Mouse (Mus musculus): ENCODE results near the gene Akap1. TPM values are rescaled to one million over a fixed set of nuclear protein-coding genes. Genes with fewer than 3 reads are reported as not detected.

Akap1 gene
- polyA plus RNA-seq, 1 experiment from 2014 or later: 24.3 TPM

DNA sequence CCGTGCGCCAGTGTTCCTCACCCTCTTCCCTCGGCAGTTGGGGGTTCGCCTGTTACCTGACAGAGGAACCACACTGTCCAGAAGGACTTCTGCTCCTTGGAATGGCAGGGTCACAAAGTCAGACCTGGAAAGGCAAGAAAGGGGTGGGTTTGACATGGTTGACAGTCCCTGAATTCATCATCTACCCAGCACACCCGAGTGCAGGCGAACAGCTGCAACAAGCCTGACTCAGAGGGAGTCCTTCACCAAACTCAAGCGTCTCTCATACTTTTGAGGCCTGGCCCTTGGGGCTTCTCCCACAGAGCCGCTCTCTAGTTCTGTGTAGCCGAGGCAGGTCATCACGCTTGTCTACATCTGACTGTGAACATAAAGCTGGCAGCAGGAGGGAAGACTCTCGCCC is 29.8 kb downstream of the Akap1 start:
- no peak overlapping the region for H3K4me2 ChIP-seq (replicated peaks; ENCODE audit: low read depth, low read length)
- H3K9me3 ChIP-seq (ENCODE audit: low read length): no peaks in the 10 kb centered on the region
- H3K4me3 ChIP-seq (ENCODE audit: low read length): no peak overlapping the region
- no peaks in the 10 kb centered on the region for H3K4me1 ChIP-seq (ENCODE audit: insufficient read depth, low read length)
- H3K27me3 ChIP-seq (ENCODE audit: insufficient read depth, low read length): no peaks in the 10 kb centered on the region
- no peak overlapping the region for H3K9ac ChIP-seq (replicated peaks; ENCODE audit: low read length)
- ATAC-seq (ENCODE audit: low FRiP score, low TSS enrichment): no peak
- 89% methylated on average over 11 of the region's 11 CpGs for WGBS
- H3K36me3 ChIP-seq (ENCODE audit: insufficient read depth, low read length): peaks cover 43% of the 10 kb centered on the region
- no peak overlapping the region for H3K27ac ChIP-seq (ENCODE audit: low read length)

DNA sequence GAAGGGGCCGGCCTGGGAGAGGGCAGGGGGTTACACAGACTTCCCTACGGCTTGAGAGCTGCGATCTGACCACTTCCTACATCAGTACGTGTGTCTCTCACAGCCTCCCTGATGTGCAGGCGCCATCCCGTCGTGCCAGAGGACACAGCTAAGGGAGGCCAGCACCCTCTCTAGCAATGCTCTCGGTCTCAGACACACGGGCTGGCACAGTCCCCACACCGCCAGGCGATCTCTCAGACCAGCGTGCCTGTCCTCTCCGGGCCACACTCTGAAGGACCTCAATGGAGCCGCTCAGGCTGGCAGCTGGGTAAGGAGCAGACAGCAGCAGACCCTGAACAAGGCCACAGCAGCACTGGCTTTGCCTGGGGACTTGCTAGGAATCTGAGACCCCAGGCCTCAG is 30.3 kb downstream of the Akap1 start:
- Histone ChIP-seq H3K9ac (replicated peaks; ENCODE audit: low read length) (no peak overlapping the region), H3K4me2 (replicated peaks; ENCODE audit: low read depth, low read length) (no peak overlapping the region), H3K27ac (ENCODE audit: low read length) (no peak overlapping the region), H3K36me3 (ENCODE audit: insufficient read depth, low read length) (peaks cover 44% of the 10 kb centered on the region), H3K9me3 (ENCODE audit: low read length) (no peaks in the 10 kb centered on the region), H3K4me3 (ENCODE audit: low read length) (no peak overlapping the region), H3K4me1 (ENCODE audit: insufficient read depth, low read length) (no peaks in the 10 kb centered on the region), H3K27me3 (ENCODE audit: insufficient read depth, low read length) (no peaks in the 10 kb centered on the region)
- no peak for ATAC-seq (ENCODE audit: low FRiP score, low TSS enrichment)
- 88% methylated on average over 14 of the region's 14 CpGs for WGBS

DNA sequence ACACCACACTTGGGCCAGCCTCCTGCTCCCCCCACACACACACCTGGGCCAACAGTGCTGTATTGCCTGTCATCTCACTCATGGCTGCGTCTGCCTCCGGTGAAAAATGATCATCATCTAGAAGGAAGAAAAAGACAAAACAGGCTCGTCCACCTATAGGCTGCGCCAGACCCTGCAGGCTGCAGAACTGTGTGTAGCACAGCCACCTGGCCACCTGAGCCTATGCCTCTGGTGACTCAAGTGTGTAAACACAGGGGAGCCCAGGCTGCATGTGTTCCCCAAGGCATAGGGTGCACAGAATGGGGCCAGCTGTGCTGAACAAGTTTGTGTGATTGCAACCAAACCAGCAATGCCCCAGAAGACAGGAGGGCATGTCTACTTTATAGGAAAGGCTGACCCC is 31.3 kb downstream of the Akap1 start:
- Histone ChIP-seq H3K4me2 (replicated peaks; ENCODE audit: low read depth, low read length) (no peak overlapping the region), H3K27me3 (ENCODE audit: insufficient read depth, low read length) (no peaks in the 10 kb centered on the region), H3K27ac (ENCODE audit: low read length) (no peak overlapping the region), H3K9me3 (ENCODE audit: low read length) (no peaks in the 10 kb centered on the region), H3K9ac (replicated peaks; ENCODE audit: low read length) (no peak overlapping the region), H3K4me3 (ENCODE audit: low read length) (no peak overlapping the region), H3K4me1 (ENCODE audit: insufficient read depth, low read length) (no peaks in the 10 kb centered on the region), H3K36me3 (ENCODE audit: insufficient read depth, low read length) (peaks cover 44% of the 10 kb centered on the region)
- WGBS: 85% methylated on average over 4 of the region's 4 CpGs
- no peak for ATAC-seq (ENCODE audit: low FRiP score, low TSS enrichment)

DNA sequence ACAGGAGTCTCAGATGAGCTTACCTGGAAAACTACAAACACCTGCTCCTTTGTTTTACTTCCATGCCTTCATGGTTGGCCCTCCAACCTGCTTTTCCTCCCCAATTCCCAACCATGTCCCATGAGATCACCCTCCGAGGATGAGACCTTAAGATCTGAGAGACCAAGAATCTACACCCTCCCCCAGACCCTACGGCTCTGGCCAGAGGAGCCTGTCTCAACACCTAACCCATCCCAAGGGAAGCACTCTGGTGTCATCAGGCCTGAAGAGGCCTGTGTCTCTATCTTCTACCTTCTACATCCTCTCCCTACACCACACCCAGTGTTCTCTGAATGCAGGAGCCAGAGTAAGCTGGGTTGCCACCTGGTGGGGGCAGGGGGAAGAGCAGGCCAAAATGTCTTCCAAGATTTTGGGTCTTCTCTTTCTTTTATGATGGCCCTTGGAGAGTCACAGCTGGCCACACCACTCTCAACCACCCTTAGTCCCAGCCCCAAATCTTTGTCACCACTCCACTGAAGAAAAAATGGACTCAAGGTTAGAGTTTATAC is 34.1 kb downstream of the Akap1 start:
- H3K4me2 ChIP-seq (replicated peaks; ENCODE audit: low read depth, low read length): no peak overlapping the region
- ATAC-seq (ENCODE audit: low FRiP score, low TSS enrichment): no peak
- H3K27ac ChIP-seq (ENCODE audit: low read length): no peak overlapping the region
- no peaks in the 10 kb centered on the region for H3K9me3 ChIP-seq (ENCODE audit: low read length)
- H3K4me1 ChIP-seq (ENCODE audit: insufficient read depth, low read length): no peaks in the 10 kb centered on the region
- no peak overlapping the region for H3K9ac ChIP-seq (replicated peaks; ENCODE audit: low read length)
- H3K4me3 ChIP-seq (ENCODE audit: low read length): no peak overlapping the region
- WGBS: 95% methylated on average over 2 of the region's 2 CpGs
- H3K36me3 ChIP-seq (ENCODE audit: insufficient read depth, low read length): peaks cover 41% of the 10 kb centered on the region
- H3K27me3 ChIP-seq (ENCODE audit: insufficient read depth, low read length): no peaks in the 10 kb centered on the region

DNA sequence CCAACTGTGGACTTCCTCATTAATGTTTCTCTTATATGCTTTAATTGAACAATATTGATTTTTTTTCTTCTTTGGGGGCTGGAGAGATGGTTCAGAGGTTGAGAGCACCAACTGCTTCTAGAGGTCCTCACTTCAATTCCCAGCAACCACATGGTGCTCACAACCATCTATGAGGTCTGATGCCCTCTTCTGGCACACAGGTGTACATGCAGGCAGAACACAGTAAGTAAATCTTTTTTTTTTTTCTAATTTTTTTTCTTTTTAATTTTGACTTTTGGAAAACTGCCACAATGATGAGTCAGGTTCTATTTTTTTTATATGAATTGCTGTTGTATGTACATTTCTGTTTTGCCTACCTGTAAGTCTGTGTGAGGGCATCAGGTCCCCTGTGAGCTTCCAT is 35.9 kb downstream of the Akap1 start:
- Histone ChIP-seq H3K4me2 (replicated peaks; ENCODE audit: low read depth, low read length) (no peak overlapping the region), H3K9ac (replicated peaks; ENCODE audit: low read length) (no peak overlapping the region), H3K4me3 (ENCODE audit: low read length) (no peak overlapping the region), H3K4me1 (ENCODE audit: insufficient read depth, low read length) (no peaks in the 10 kb centered on the region), H3K27me3 (ENCODE audit: insufficient read depth, low read length) (no peaks in the 10 kb centered on the region), H3K9me3 (ENCODE audit: low read length) (no peaks in the 10 kb centered on the region), H3K36me3 (ENCODE audit: insufficient read depth, low read length) (peaks cover 26% of the 10 kb centered on the region), H3K27ac (ENCODE audit: low read length) (no peak overlapping the region)
- ATAC-seq (ENCODE audit: low FRiP score, low TSS enrichment): no peak

DNA sequence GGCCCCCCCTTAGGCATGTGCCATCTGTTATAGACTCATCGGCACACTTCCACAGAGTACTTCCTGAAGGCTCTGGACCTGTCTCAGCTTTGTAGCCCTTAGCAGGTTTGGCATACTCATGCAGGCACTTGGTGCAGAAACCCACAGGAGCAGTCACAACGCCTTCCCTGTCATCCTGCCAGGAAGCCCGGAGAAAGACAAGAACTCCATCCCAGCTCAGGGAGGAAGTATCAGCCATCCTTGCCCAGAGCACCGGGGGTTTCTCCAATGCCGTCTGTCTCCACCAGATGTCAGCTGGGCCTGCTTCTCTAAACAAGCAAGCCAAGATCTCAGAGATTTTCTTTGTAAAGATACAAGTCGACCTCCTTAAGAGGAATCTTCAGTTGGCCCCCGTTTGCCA is 38.5 kb downstream of the Akap1 start:
- H3K4me1 ChIP-seq (ENCODE audit: insufficient read depth, low read length): peaks cover 13% of the 10 kb centered on the region
- 0 out of 2 replicates have a peak, but pooled peaks cover 4% of the 10 kb centered on the region for H3K27me3 ChIP-seq (ENCODE audit: insufficient read depth, low read length)
- H3K9ac ChIP-seq (replicated peaks; ENCODE audit: low read length): no peak overlapping the region
- H3K27ac ChIP-seq (ENCODE audit: low read length): no peak overlapping the region
- H3K36me3 ChIP-seq (ENCODE audit: insufficient read depth, low read length): peaks cover 10% of the 10 kb centered on the region
- H3K4me3 ChIP-seq (ENCODE audit: low read length): no peak overlapping the region
- no peak overlapping the region for H3K4me2 ChIP-seq (replicated peaks; ENCODE audit: low read depth, low read length)
- ATAC-seq (ENCODE audit: low FRiP score, low TSS enrichment): no peak
- WGBS: 40% methylated on average over 7 of the region's 7 CpGs
- H3K9me3 ChIP-seq (ENCODE audit: low read length): no peaks in the 10 kb centered on the region

DNA sequence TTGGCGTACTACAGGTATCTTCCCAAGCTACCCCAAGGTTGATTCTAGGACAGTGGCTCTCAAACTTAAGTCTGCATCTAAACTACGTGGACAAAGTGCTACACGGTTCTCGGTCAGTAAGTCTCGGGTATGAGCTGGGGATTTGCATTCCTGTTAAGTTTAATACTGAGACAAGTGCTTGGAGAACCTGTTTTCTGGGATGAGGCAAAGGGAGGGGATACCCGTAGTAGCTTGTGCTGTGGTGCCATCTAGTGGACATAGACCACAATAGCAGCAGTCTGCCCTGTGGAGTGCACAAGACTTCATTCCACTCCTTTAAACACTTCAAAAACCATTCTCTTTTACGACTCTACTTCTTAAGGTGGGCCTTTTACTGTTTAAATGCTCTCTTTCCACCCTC is 41.4 kb downstream of the Akap1 start:
- no peaks in the 10 kb centered on the region for H3K36me3 ChIP-seq (ENCODE audit: insufficient read depth, low read length)
- no peak overlapping the region for H3K27ac ChIP-seq (ENCODE audit: low read length)
- peak; percentile 36; the same call in 1 of the 2 replicates for ATAC-seq (ENCODE audit: low FRiP score, low TSS enrichment)
- H3K4me2 ChIP-seq (replicated peaks; ENCODE audit: low read depth, low read length): peak overlapping the region; percentile 63
- H3K27me3 ChIP-seq (ENCODE audit: insufficient read depth, low read length): 0 out of 2 replicates have a peak, but pooled peaks cover 4% of the 10 kb centered on the region
- H3K4me1 ChIP-seq (ENCODE audit: insufficient read depth, low read length): peaks cover 22% of the 10 kb centered on the region
- H3K4me3 ChIP-seq (ENCODE audit: low read length): peak overlapping the region; percentile 31
- H3K9me3 ChIP-seq (ENCODE audit: low read length): no peaks in the 10 kb centered on the region
- 2% methylated on average over 7 of the region's 7 CpGs for WGBS
- H3K9ac ChIP-seq (replicated peaks; ENCODE audit: low read length): no peak overlapping the region

DNA sequence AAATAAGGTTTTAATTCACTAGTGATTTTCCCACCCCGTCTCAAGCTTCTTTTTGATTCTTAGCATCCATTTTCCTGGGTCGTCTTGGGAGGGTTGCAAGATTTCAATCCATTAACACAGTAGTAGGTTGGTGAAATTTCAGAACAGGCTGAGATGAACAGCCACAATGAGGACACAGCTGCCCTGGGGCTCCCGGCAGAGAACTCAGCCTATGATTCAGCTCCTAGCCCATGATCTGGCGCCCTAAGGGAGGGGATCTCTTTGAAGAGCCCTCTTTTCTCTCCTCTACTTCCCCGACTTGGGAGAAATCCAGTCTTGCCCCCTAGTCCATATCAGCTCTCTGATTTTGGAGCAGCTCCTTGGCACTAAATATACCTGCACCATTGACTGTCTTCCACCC is 41.9 kb downstream of the Akap1 start:
- H3K4me3 ChIP-seq (ENCODE audit: low read length): peak overlapping the region; percentile 31
- peak overlapping the region; percentile 63 for H3K4me2 ChIP-seq (replicated peaks; ENCODE audit: low read depth, low read length)
- ATAC-seq (ENCODE audit: low FRiP score, low TSS enrichment): no peak
- no peak overlapping the region for H3K27ac ChIP-seq (ENCODE audit: low read length)
- no peak overlapping the region for H3K9ac ChIP-seq (replicated peaks; ENCODE audit: low read length)
- no peaks in the 10 kb centered on the region for H3K36me3 ChIP-seq (ENCODE audit: insufficient read depth, low read length)
- H3K9me3 ChIP-seq (ENCODE audit: low read length): no peaks in the 10 kb centered on the region
- H3K27me3 ChIP-seq (ENCODE audit: insufficient read depth, low read length): 0 out of 2 replicates have a peak, but pooled peaks cover 4% of the 10 kb centered on the region
- H3K4me1 ChIP-seq (ENCODE audit: insufficient read depth, low read length): peaks cover 22% of the 10 kb centered on the region
- 30% methylated on average over 5 of the region's 5 CpGs for WGBS

DNA sequence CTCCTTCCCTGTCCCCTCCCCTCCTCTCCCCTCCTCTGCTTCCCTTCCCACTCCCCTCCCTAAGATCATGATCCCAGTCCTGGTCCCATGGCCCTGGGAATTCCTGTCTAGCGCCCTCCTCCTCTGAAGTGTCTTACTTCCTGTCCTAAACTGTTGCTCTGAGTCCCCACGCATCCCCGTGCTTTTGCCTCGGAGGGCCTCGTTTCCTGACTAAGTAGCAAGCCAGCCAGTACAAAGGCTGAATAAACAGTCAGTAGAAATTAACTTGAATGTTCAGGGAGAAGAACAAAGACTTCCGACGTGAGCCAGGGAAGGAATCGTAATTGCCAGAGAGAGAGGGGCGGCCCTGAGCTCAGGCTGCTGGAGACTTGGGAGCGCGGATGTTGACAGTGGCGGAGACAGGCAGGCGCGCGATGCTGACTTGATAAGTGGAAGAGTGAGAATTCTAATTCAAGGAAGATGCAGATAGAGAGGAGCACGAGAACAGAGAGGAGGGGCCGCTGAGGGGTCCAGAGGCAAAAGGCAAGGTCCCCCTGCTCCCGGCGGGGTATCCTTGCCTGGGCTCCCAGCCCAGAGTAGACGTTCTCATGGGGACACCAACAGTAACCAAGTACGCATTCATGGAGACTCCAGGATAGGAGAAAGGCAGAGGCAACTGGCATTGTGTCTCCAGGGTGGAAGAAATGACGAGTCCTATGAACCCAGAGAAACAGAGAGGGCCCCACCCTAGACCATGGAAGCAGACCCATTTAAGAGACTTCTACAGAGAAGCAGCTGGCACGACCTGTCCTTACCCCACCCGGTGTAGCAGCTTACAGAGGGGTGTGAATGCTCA is 43.4 kb downstream of the Akap1 start:
- Histone ChIP-seq H3K36me3 (ENCODE audit: insufficient read depth, low read length) (no peaks in the 10 kb centered on the region), H3K27ac (ENCODE audit: low read length) (peak overlapping the region; percentile 56), H3K27me3 (ENCODE audit: insufficient read depth, low read length) (0 out of 2 replicates have a peak, but pooled peaks cover 4% of the 10 kb centered on the region), H3K4me2 (replicated peaks; ENCODE audit: low read depth, low read length) (peak overlapping the region; percentile 30), H3K9ac (replicated peaks; ENCODE audit: low read length) (peak overlapping the region; percentile 47; the same call in 1 of the 2 replicates), H3K4me1 (ENCODE audit: insufficient read depth, low read length) (peaks cover 22% of the 10 kb centered on the region), H3K4me3 (ENCODE audit: low read length) (no peak overlapping the region), H3K9me3 (ENCODE audit: low read length) (no peaks in the 10 kb centered on the region)
- WGBS: 12% methylated on average over 24 of the region's 24 CpGs
- ATAC-seq (ENCODE audit: low FRiP score, low TSS enrichment): peak; percentile 41

DNA sequence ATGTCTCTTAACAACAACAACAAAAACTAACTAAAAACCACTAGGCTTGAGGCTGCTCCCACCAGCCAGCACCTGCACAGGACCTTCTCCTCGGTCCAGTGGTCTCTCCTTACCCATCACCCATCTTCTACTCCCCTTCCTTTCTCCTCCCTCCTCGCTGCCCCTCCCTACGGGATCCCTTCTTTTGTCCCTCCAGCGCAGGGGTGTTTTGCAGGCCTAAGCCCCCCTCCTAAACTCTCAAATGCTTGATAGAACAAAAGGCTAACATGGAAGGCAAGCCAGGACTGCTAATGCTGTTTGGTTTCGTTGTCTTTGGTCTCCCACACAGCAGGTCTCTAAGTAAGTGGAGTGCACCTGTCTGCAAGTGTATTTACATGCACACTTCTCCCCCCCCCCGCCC is 44.1 kb downstream of the Akap1 start:
- no peaks in the 10 kb centered on the region for H3K9me3 ChIP-seq (ENCODE audit: low read length)
- H3K4me3 ChIP-seq (ENCODE audit: low read length): no peak overlapping the region
- no peaks in the 10 kb centered on the region for H3K36me3 ChIP-seq (ENCODE audit: insufficient read depth, low read length)
- H3K9ac ChIP-seq (replicated peaks; ENCODE audit: low read length): peak overlapping the region; percentile 23
- 0 out of 2 replicates have a peak, but pooled peaks cover 4% of the 10 kb centered on the region for H3K27me3 ChIP-seq (ENCODE audit: insufficient read depth, low read length)
- WGBS: 18% methylated on average over 5 of the region's 6 CpGs
- ATAC-seq (ENCODE audit: low FRiP score, low TSS enrichment): 0 out of 2 replicates have a peak, but pooled peaks have one; percentile 20
- H3K4me1 ChIP-seq (ENCODE audit: insufficient read depth, low read length): peaks cover 22% of the 10 kb centered on the region
- H3K27ac ChIP-seq (ENCODE audit: low read length): peak overlapping the region; percentile 21; the same call in 1 of the 2 replicates
- peak overlapping the region; percentile 30; the same call in 1 of the 2 replicates for H3K4me2 ChIP-seq (replicated peaks; ENCODE audit: low read depth, low read length)

Measured in kidney, embryonic 16.5 days (tissue).